Mouse (Mus musculus): ENCODE measurements around the gene Ivns1abp.

- TF ChIP-seq CTCF (conservative IDR thresholded peaks at IDR 0.05 in 1 of 2, IDR thresholded peaks at IDR 0.05 in 1 of 2; ENCODE audit: low read depth in 2 of 2, low read length in 2 of 2) = no peak
- no peak for TF ChIP-seq HCFC1 (IDR thresholded peaks at IDR 0.05; ENCODE audit: low read depth, low read length)
- TF ChIP-seq SIN3A (IDR thresholded peaks at IDR 0.05; ENCODE audit: low read length) = no peak; the same call in 1 of the 2 replicates
- TF ChIP-seq ETS1 (conservative IDR thresholded peaks at IDR 0.05; ENCODE audit: low read depth, low read length) = no peak
- no peak for TF ChIP-seq EP300 (IDR thresholded peaks at IDR 0.05; ENCODE audit: low read length)
- TF ChIP-seq POLR2A (IDR thresholded peaks at IDR 0.05; ENCODE audit: low read depth, low read length) = no peak
- TF ChIP-seq POLR2AphosphoS2 (IDR thresholded peaks at IDR 0.05; ENCODE audit: low read depth, low read length) = no peak
- TF ChIP-seq E2F4 (IDR thresholded peaks at IDR 0.05; ENCODE audit: insufficient replicate concordance, low read depth, low read length) = no peak
- no peak for TF ChIP-seq NELFE (IDR thresholded peaks at IDR 0.05; ENCODE audit: low read depth, low read length)
- TF ChIP-seq MAFK (IDR thresholded peaks at IDR 0.05; ENCODE audit: insufficient replicate concordance, low read length) = no peak
- TF ChIP-seq MEF2A (IDR thresholded peaks at IDR 0.05; ENCODE audit: borderline replicate concordance, low read depth, low read length) = no peak
- TF ChIP-seq ZNF384 (IDR thresholded peaks at IDR 0.05; ENCODE audit: low read depth, low read length) = no peak
- TF ChIP-seq UBTF (IDR thresholded peaks at IDR 0.05; ENCODE audit: low read depth, low read length) = no peak
Observed at GRCm38 (mm10) chr1:151342968-151343367, 1.3 kb upstream of the Ivns1abp start.
